In genomic region chr8:105554087-105554486, GRCm38 (mm10) we compare ENCODE assay signal across 8 mouse cellular contexts. TPM values are rescaled to one million over a fixed set of nuclear protein-coding genes. Genes with fewer than 3 reads are reported as not detected.
DNase-seq lines count a peak whose midpoint lies in the region; ATAC-seq lines count a peak whose summit lies in the region.

No protein-coding gene starts in this region.

- no peak for DNase-seq in frontal cortex, postnatal 14 days (ENCODE audit: low spot score in 2 of 2)
- DNase-seq in c-Kit-positive CD71-positive TER-119-negative erythroid progenitor cells, embryonic 14.5 days (ENCODE audit: low read depth) = peak; percentile 65
- DNase-seq in forebrain, embryonic 14.5 days (ENCODE audit: low spot score) = peak; percentile 51
- DNase-seq in layer of hippocampus, adult 9-10 months (ENCODE audit: low spot score) = peak; percentile 43
- peak; percentile 74 for DNase-seq in lung, postnatal 14 days
- peak; percentile 43 to 54 for DNase-seq in spleen, postnatal 36 days (ENCODE audit: low spot score in 2 of 2)

- H3K9me3 ChIP-seq in forebrain, embryonic 14.5 days (replicated peaks; ENCODE audit: control insufficient read depth, low read length) = no peaks in the 10 kb centered on the region
- no peaks in the 10 kb centered on the region for H3K9me3 ChIP-seq in hindbrain, embryonic 12.5 days (replicated peaks)

- no peak overlapping the region for H3K9ac ChIP-seq in forebrain, embryonic 14.5 days (ENCODE audit: low read length)
- no peak overlapping the region for H3K9ac ChIP-seq in hindbrain, embryonic 12.5 days

- ATAC-seq in frontal cortex, adult (ENCODE audit: low TSS enrichment) = peak; percentile 95
- peak; percentile 68; the same call in 1 of the 2 replicates for ATAC-seq in forebrain, embryonic 14.5 days
- 0 out of 2 replicates have a peak, but pooled peaks have one; percentile 48 for ATAC-seq in hindbrain, embryonic 12.5 days (ENCODE audit: low FRiP score)

- no peaks in the 10 kb centered on the region for H3K4me1 ChIP-seq in forebrain, embryonic 14.5 days (ENCODE audit: control insufficient read depth, insufficient read depth, low read length)
- H3K4me1 ChIP-seq in hindbrain, embryonic 12.5 days = no peaks in the 10 kb centered on the region

- H3K4me3 ChIP-seq in forebrain, embryonic 14.5 days (ENCODE audit: low read depth, low read length) = no peak overlapping the region
- no peak overlapping the region for H3K4me3 ChIP-seq in hindbrain, embryonic 12.5 days

- H3K27me3 ChIP-seq in forebrain, embryonic 14.5 days (replicated peaks; ENCODE audit: control insufficient read depth, insufficient read depth, low read length) = no peaks in the 10 kb centered on the region
- H3K27me3 ChIP-seq in hindbrain, embryonic 12.5 days = no peaks in the 10 kb centered on the region

- H3K4me2 ChIP-seq in forebrain, embryonic 14.5 days (ENCODE audit: low read length) = no peak overlapping the region
- no peak overlapping the region for H3K4me2 ChIP-seq in hindbrain, embryonic 12.5 days (replicated peaks)

- no peaks in the 10 kb centered on the region; the same call in 1 of the 2 replicates for H3K36me3 ChIP-seq in forebrain, embryonic 14.5 days (ENCODE audit: control insufficient read depth, insufficient read depth, low read length)
- peaks cover 5% of the 10 kb centered on the region; the same call in 1 of the 2 replicates for H3K36me3 ChIP-seq in hindbrain, embryonic 12.5 days

- no peak overlapping the region for H3K27ac ChIP-seq in forebrain, embryonic 14.5 days (ENCODE audit: low read depth, low read length)
- no peak overlapping the region for H3K27ac ChIP-seq in hindbrain, embryonic 12.5 days

RNA-seq across cellular contexts. Expression of gene Atp6v0d1, which starts 11.8 kb away (rescaled TPM):
- 194 and 211 TPM in 2 replicates for polyA plus RNA-seq in forebrain, embryonic 14.5 days (2014; fragmentation: Nextera tagmentation; extraction: Ambion mirVana)
- polyA plus RNA-seq in hindbrain, embryonic 12.5 days (2016; fragmentation: Nextera tagmentation; extraction: Ambion mirVana) = 117 and 127 TPM in 2 replicates

RNA-seq across cellular contexts. Expression of gene Hsd11b2, which starts 35.5 kb away (rescaled TPM):
- polyA plus RNA-seq in forebrain, embryonic 14.5 days (2014; fragmentation: Nextera tagmentation; extraction: Ambion mirVana) = 1.1 and 1.8 TPM in 2 replicates
- polyA plus RNA-seq in hindbrain, embryonic 12.5 days (2016; fragmentation: Nextera tagmentation; extraction: Ambion mirVana) = 24.2 and 24.7 TPM in 2 replicates

RNA-seq across cellular contexts. Expression of gene Ripor1, which starts 51.0 kb away (rescaled TPM):
- polyA plus RNA-seq in forebrain, embryonic 14.5 days (2014; fragmentation: Nextera tagmentation; extraction: Ambion mirVana) = 14.9 and 21.7 TPM in 2 replicates
- polyA plus RNA-seq in hindbrain, embryonic 12.5 days (2016; fragmentation: Nextera tagmentation; extraction: Ambion mirVana) = 21.7 and 22.6 TPM in 2 replicates

RNA-seq across cellular contexts. Expression of gene Zdhhc1, which starts 57.4 kb away (rescaled TPM):
- 15.5 and 22.0 TPM in 2 replicates for polyA plus RNA-seq in forebrain, embryonic 14.5 days (2014; fragmentation: Nextera tagmentation; extraction: Ambion mirVana)
- polyA plus RNA-seq in hindbrain, embryonic 12.5 days (2016; fragmentation: Nextera tagmentation; extraction: Ambion mirVana) = 35.8 and 36.1 TPM in 2 replicates

Comparison
In these comparisons a context has a peak if more than half of its experiments do, and no peak if none do; other contexts are left out.
1. DNase-seq: peak in c-Kit-positive CD71-positive TER-119-negative erythroid progenitor cells, embryonic 14.5 days (single experiment), forebrain, embryonic 14.5 days (single experiment), layer of hippocampus, adult 9-10 months (single experiment), lung, postnatal 14 days (single experiment) and spleen, postnatal 36 days (2 of 2); none in frontal cortex, postnatal 14 days (0 of 2).
2. Peak in every context shown above with its lines, with median percentiles within 50 percentile points of each other: ATAC-seq.